Mouse (Mus musculus): ENCODE measurements around the gene Tlr8. TPM values are rescaled to one million over a fixed set of nuclear protein-coding genes. Genes with fewer than 3 reads are reported as not detected.
A peak's percentile ranks its signal among the peaks of the same experiment; 100 is the strongest.

Gene Tlr8
- polyA plus RNA-seq, 1 experiment: 1.6 TPM

DNA sequence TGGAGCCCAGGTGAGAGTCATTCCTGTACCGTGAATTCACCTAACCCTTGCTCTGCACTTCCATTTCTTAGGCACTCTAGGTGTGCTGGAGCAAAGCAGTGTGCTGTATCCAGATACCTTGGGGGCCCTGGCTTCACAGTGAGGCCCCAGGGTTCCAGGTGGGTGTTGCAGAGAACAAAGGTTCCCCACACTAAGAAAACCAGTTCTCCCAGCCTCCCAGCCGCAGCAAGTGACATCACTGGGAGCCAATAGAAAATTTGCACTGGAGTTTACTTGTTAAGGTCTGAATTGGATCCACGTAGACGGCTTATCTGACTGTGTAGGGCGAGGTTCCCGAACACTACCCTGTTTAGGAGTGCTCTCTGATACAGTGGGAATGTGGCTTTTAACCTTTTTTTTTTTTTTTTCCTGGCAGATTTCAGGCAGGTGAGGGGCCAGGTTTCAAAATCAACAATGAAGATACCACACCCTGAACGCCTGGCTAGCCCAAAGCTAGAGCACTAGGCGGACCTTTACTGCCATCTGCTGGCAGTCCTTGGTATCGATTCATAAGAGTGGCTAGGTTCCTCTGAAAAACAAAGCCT lies 30.9 kb downstream of the Tlr8 start:
- H3K4me3 ChIP-seq (ENCODE audit: control insufficient read depth, insufficient read depth, low read length): no peak overlapping the region
- WGBS: 52% methylated on average over 9 of the region's 9 CpGs
- H3K36me3 ChIP-seq (ENCODE audit: control insufficient read depth, insufficient read depth, low read length): no peaks in the 10 kb centered on the region
- peak overlapping the region; percentile 49 for H3K27ac ChIP-seq (ENCODE audit: control insufficient read depth, insufficient read depth, low read length)
- H3K4me1 ChIP-seq (replicated peaks; ENCODE audit: control insufficient read depth, insufficient read depth, low read length): peaks cover 21% of the 10 kb centered on the region
- no peaks in the 10 kb centered on the region for H3K27me3 ChIP-seq (ENCODE audit: control insufficient read depth, insufficient read depth, low read length)
- no peak for TF ChIP-seq POLR2A (IDR thresholded peaks at IDR 0.05; ENCODE audit: control insufficient read depth, extremely low read depth, insufficient read depth, low read length, poor library complexity)
- no peak for TF ChIP-seq CTCF (IDR thresholded peaks at IDR 0.05; ENCODE audit: borderline replicate concordance, control insufficient read depth, extremely low read depth, insufficient read depth, low read length, poor library complexity)
- DNase-seq: peak; percentile 77

GRCm38 (mm10) chrX:167231150-167231549 lies 33.0 kb downstream of the Tlr8 start:
- WGBS: 20% methylated on average over 8 of the region's 8 CpGs
- Histone ChIP-seq H3K27me3 (ENCODE audit: control insufficient read depth, insufficient read depth, low read length) (no peaks in the 10 kb centered on the region), H3K36me3 (ENCODE audit: control insufficient read depth, insufficient read depth, low read length) (no peaks in the 10 kb centered on the region), H3K4me1 (replicated peaks; ENCODE audit: control insufficient read depth, insufficient read depth, low read length) (peaks cover 37% of the 10 kb centered on the region), H3K4me3 (ENCODE audit: control insufficient read depth, insufficient read depth, low read length) (no peak overlapping the region), H3K27ac (ENCODE audit: control insufficient read depth, insufficient read depth, low read length) (0 out of 2 replicates have a peak overlapping the region, but pooled peaks have one; percentile 10)
- DNase-seq: peak; percentile 40
- TF ChIP-seq CTCF (IDR thresholded peaks at IDR 0.05; ENCODE audit: borderline replicate concordance, control insufficient read depth, extremely low read depth, insufficient read depth, low read length, poor library complexity) (no peak), POLR2A (IDR thresholded peaks at IDR 0.05; ENCODE audit: control insufficient read depth, extremely low read depth, insufficient read depth, low read length, poor library complexity) (no peak)

DNA sequence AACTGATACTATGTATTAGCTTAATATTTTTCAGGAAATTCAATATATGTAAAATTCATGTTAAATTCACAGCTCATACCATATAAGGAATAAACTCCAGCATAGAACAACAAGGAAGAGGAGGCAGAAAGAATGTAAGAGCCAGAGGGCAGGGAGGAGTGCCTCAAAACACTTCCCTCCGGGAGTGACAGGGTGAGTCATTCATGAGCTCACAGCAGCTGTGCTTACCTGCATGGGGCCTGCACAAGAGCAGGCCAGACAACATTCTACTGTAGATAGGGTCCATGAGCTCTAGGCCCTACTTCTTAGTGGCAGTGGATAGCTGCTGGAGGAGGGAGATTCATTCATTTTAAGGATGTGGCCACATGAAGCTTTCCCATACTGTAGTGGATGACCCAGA lies 34.3 kb downstream of the Tlr8 start:
- no peak overlapping the region; the same call in 1 of the 2 replicates for H3K27ac ChIP-seq (ENCODE audit: control insufficient read depth, insufficient read depth, low read length)
- 88% methylated on average over 1 of the region's 1 CpGs for WGBS
- no peak for DNase-seq
- no peaks in the 10 kb centered on the region for H3K36me3 ChIP-seq (ENCODE audit: control insufficient read depth, insufficient read depth, low read length)
- TF ChIP-seq POLR2A (IDR thresholded peaks at IDR 0.05; ENCODE audit: control insufficient read depth, extremely low read depth, insufficient read depth, low read length, poor library complexity): no peak
- TF ChIP-seq CTCF (IDR thresholded peaks at IDR 0.05; ENCODE audit: borderline replicate concordance, control insufficient read depth, extremely low read depth, insufficient read depth, low read length, poor library complexity): no peak
- no peaks in the 10 kb centered on the region for H3K27me3 ChIP-seq (ENCODE audit: control insufficient read depth, insufficient read depth, low read length)
- H3K4me1 ChIP-seq (replicated peaks; ENCODE audit: control insufficient read depth, insufficient read depth, low read length): peaks cover 43% of the 10 kb centered on the region
- no peak overlapping the region for H3K4me3 ChIP-seq (ENCODE audit: control insufficient read depth, insufficient read depth, low read length)

DNA sequence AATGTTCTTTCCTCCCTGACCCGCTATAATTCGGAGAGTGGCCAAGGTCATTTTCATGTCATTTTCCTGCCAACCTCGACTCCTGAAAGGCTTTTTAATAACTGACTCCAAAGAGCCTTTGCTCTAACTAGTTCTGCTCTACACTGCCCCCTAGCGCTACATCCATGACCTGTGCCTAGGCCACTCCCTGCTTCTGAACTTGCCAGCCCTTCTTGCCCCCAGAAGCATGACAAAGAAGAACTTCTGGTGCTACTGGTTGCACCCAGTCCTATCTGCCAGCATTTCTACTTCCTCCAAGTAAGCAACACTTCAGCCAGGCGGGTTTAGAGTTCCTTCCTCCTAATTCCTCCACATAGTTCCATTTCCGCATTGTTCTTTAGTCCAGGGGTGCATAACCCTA lies 34.9 kb downstream of the Tlr8 start:
- DNase-seq: peak; percentile 72
- Histone ChIP-seq H3K36me3 (ENCODE audit: control insufficient read depth, insufficient read depth, low read length) (no peaks in the 10 kb centered on the region), H3K4me3 (ENCODE audit: control insufficient read depth, insufficient read depth, low read length) (no peak overlapping the region), H3K27me3 (ENCODE audit: control insufficient read depth, insufficient read depth, low read length) (no peaks in the 10 kb centered on the region), H3K27ac (ENCODE audit: control insufficient read depth, insufficient read depth, low read length) (no peak overlapping the region), H3K4me1 (replicated peaks; ENCODE audit: control insufficient read depth, insufficient read depth, low read length) (peaks cover 43% of the 10 kb centered on the region)
- TF ChIP-seq POLR2A (IDR thresholded peaks at IDR 0.05; ENCODE audit: control insufficient read depth, extremely low read depth, insufficient read depth, low read length, poor library complexity): no peak
- TF ChIP-seq CTCF (IDR thresholded peaks at IDR 0.05; ENCODE audit: borderline replicate concordance, control insufficient read depth, extremely low read depth, insufficient read depth, low read length, poor library complexity): no peak
- WGBS: 51% methylated on average over 6 of the region's 6 CpGs

- Histone ChIP-seq H3K4me3 (ENCODE audit: control insufficient read depth, insufficient read depth, low read length) (no peak overlapping the region), H3K27ac (ENCODE audit: control insufficient read depth, insufficient read depth, low read length) (peak overlapping the region; percentile 100), H3K27me3 (ENCODE audit: control insufficient read depth, insufficient read depth, low read length) (no peaks in the 10 kb centered on the region), H3K4me1 (replicated peaks; ENCODE audit: control insufficient read depth, insufficient read depth, low read length) (peaks cover 37% of the 10 kb centered on the region), H3K36me3 (ENCODE audit: control insufficient read depth, insufficient read depth, low read length) (no peaks in the 10 kb centered on the region)
- no peak for TF ChIP-seq CTCF (IDR thresholded peaks at IDR 0.05; ENCODE audit: borderline replicate concordance, control insufficient read depth, extremely low read depth, insufficient read depth, low read length, poor library complexity)
- no peak for TF ChIP-seq POLR2A (IDR thresholded peaks at IDR 0.05; ENCODE audit: control insufficient read depth, extremely low read depth, insufficient read depth, low read length, poor library complexity)
- WGBS: 95% methylated on average over 6 of the region's 6 CpGs
- no peak for DNase-seq
Observed at GRCm38 (mm10) chrX:167227756-167228155, 36.4 kb downstream of the Tlr8 start.

GRCm38 (mm10) chrX:167227138-167227537 lies 37.0 kb downstream of the Tlr8 start:
- Histone ChIP-seq H3K4me3 (ENCODE audit: control insufficient read depth, insufficient read depth, low read length) (peak overlapping the region; percentile 35), H3K27ac (ENCODE audit: control insufficient read depth, insufficient read depth, low read length) (peak overlapping the region; percentile 100), H3K4me1 (replicated peaks; ENCODE audit: control insufficient read depth, insufficient read depth, low read length) (peaks cover 34% of the 10 kb centered on the region), H3K36me3 (ENCODE audit: control insufficient read depth, insufficient read depth, low read length) (no peaks in the 10 kb centered on the region), H3K27me3 (ENCODE audit: control insufficient read depth, insufficient read depth, low read length) (no peaks in the 10 kb centered on the region)
- TF ChIP-seq CTCF (IDR thresholded peaks at IDR 0.05; ENCODE audit: borderline replicate concordance, control insufficient read depth, extremely low read depth, insufficient read depth, low read length, poor library complexity) (no peak), POLR2A (IDR thresholded peaks at IDR 0.05; ENCODE audit: control insufficient read depth, extremely low read depth, insufficient read depth, low read length, poor library complexity) (no peak)
- 8% methylated on average over 7 of the region's 7 CpGs for WGBS
- peak; percentile 58 for DNase-seq

DNA sequence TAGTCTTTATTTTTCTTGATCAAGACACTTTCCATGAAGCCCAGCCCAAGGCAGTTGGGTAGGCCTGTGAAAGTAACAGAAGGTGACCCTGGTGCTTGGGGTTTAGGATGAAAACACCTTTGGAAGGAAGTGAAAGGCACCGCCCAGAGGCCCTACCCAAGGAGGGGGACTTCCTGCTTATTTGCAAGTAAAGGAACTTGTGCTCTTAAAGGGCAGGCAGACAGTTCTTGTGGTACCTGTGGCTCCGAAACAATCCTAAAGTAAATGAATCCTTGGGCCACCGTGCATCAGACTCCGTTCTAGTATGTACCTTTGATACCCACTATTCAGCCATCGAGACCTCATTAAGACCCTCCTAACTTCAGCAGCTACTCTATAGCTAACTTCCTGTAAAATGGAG lies 37.6 kb downstream of the Tlr8 start:
- H3K27me3 ChIP-seq (ENCODE audit: control insufficient read depth, insufficient read depth, low read length): no peaks in the 10 kb centered on the region
- peak overlapping the region; percentile 100 for H3K27ac ChIP-seq (ENCODE audit: control insufficient read depth, insufficient read depth, low read length)
- H3K4me3 ChIP-seq (ENCODE audit: control insufficient read depth, insufficient read depth, low read length): no peak overlapping the region
- TF ChIP-seq CTCF (IDR thresholded peaks at IDR 0.05; ENCODE audit: borderline replicate concordance, control insufficient read depth, extremely low read depth, insufficient read depth, low read length, poor library complexity): no peak
- TF ChIP-seq POLR2A (IDR thresholded peaks at IDR 0.05; ENCODE audit: control insufficient read depth, extremely low read depth, insufficient read depth, low read length, poor library complexity): no peak
- peak; percentile 42 for DNase-seq
- no peaks in the 10 kb centered on the region for H3K36me3 ChIP-seq (ENCODE audit: control insufficient read depth, insufficient read depth, low read length)
- H3K4me1 ChIP-seq (replicated peaks; ENCODE audit: control insufficient read depth, insufficient read depth, low read length): peaks cover 31% of the 10 kb centered on the region
- 36% methylated on average over 5 of the region's 5 CpGs for WGBS
